Mouse (Mus musculus): ENCODE results near the gene Cox19.
"Not testable (repeated sequence)": the region's sequence is repeated elsewhere in the genome, so short reads cannot be mapped to it uniquely, and the experiment has no call there.

The Cox19 gene

GRCm38 (mm10) chr5:139363858-139364257 is 12.6 kb upstream of the Cox19 start:
- peak; percentile 70 to 71 for DNase-seq (ENCODE audit: low spot score in 2 of 2)

GRCm38 (mm10) chr5:139359244-139359643 is 8.0 kb upstream of the Cox19 start:
- no peak for DNase-seq (ENCODE audit: low spot score in 2 of 2)

- no peak for DNase-seq (ENCODE audit: low spot score in 2 of 2)
Observed at GRCm38 (mm10) chr5:139358653-139359052, 7.4 kb upstream of the Cox19 start.

GRCm38 (mm10) chr5:139355235-139355772 is 4.1 kb upstream of the Cox19 start:
- peak; percentile 76 to 85 for DNase-seq (ENCODE audit: low spot score in 2 of 2)

- no peak for DNase-seq (ENCODE audit: low spot score in 2 of 2)
Observed at GRCm38 (mm10) chr5:139353946-139354345, 2.7 kb upstream of the Cox19 start.

GRCm38 (mm10) chr5:139353496-139353895 is 2.3 kb upstream of the Cox19 start:
- no peak for DNase-seq (ENCODE audit: low spot score in 2 of 2)

- no peak for DNase-seq (ENCODE audit: low spot score in 2 of 2)
Observed at GRCm38 (mm10) chr5:139352317-139352716, 1.1 kb upstream of the Cox19 start, which contains the start of gene Cyp2w1. TSS of gene Cyp2w1 (plus strand) at chr5:139352617.

- no peak for DNase-seq (ENCODE audit: low spot score in 2 of 2)
Observed at GRCm38 (mm10) chr5:139351628-139352027, 410 bp upstream of the Cox19 start.

GRCm38 (mm10) chr5:139349713-139350112 is 1.5 kb downstream of the Cox19 start:
- DNase-seq (ENCODE audit: low spot score in 2 of 2) = no peak

GRCm38 (mm10) chr5:139347225-139347624 is 4.0 kb downstream of the Cox19 start:
- DNase-seq (ENCODE audit: low spot score in 2 of 2) = no peak

- no peak for DNase-seq (ENCODE audit: low spot score in 2 of 2)
Observed at GRCm38 (mm10) chr5:139345364-139345714, 5.9 kb downstream of the Cox19 start.

- DNase-seq (ENCODE audit: low spot score in 2 of 2) = peak; percentile 95
Observed at GRCm38 (mm10) chr5:139344687-139345363, 6.4 kb downstream of the Cox19 start.

GRCm38 (mm10) chr5:139344021-139344686 is 7.1 kb downstream of the Cox19 start:
- DNase-seq (ENCODE audit: low spot score in 2 of 2) = peak; percentile 83 to 85

GRCm38 (mm10) chr5:139338891-139339290 is 12.3 kb downstream of the Cox19 start:
- DNase-seq (ENCODE audit: low spot score in 2 of 2) = no peak

GRCm38 (mm10) chr5:139338403-139338802 is 12.8 kb downstream of the Cox19 start:
- DNase-seq (ENCODE audit: low spot score in 2 of 2) = no peak

- no peak for DNase-seq (ENCODE audit: low spot score in 2 of 2)
Observed at GRCm38 (mm10) chr5:139337826-139338370, 13.3 kb downstream of the Cox19 start.

GRCm38 (mm10) chr5:139335634-139336033 is 15.6 kb downstream of the Cox19 start:
- DNase-seq (ENCODE audit: low spot score in 2 of 2) = no peak

GRCm38 (mm10) chr5:139334394-139334793 is 16.8 kb downstream of the Cox19 start:
- DNase-seq (ENCODE audit: low spot score in 2 of 2) = not testable (repeated sequence)

- no peak for DNase-seq (ENCODE audit: low spot score in 2 of 2)
Observed at GRCm38 (mm10) chr5:139333301-139334013, 17.8 kb downstream of the Cox19 start.

GRCm38 (mm10) chr5:139332590-139333272 is 18.5 kb downstream of the Cox19 start:
- no peak for DNase-seq (ENCODE audit: low spot score in 2 of 2)

GRCm38 (mm10) chr5:139331742-139332141 is 19.5 kb downstream of the Cox19 start:
- peak; percentile 68 to 83 for DNase-seq (ENCODE audit: low spot score in 2 of 2)

GRCm38 (mm10) chr5:139330766-139331165 is 20.5 kb downstream of the Cox19 start:
- no peak for DNase-seq (ENCODE audit: low spot score in 2 of 2)

Data from right cerebral cortex, postnatal 10 days (tissue).